Mouse (Mus musculus) mouse trophoblast stem cell (cell line): ENCODE measurements around the gene Nfkb1.

Experiments used
- in situ Hi-C, 2 experiments: fragments of 300-500 bp; cut with MseI, MboI; formaldehyde crosslinking; loops; 2 replicates in 1 of 2; 3 replicates in 1 of 2; pipeline ENCODE4 v1.15.1; 2025

Nfkb1 gene

DNA sequence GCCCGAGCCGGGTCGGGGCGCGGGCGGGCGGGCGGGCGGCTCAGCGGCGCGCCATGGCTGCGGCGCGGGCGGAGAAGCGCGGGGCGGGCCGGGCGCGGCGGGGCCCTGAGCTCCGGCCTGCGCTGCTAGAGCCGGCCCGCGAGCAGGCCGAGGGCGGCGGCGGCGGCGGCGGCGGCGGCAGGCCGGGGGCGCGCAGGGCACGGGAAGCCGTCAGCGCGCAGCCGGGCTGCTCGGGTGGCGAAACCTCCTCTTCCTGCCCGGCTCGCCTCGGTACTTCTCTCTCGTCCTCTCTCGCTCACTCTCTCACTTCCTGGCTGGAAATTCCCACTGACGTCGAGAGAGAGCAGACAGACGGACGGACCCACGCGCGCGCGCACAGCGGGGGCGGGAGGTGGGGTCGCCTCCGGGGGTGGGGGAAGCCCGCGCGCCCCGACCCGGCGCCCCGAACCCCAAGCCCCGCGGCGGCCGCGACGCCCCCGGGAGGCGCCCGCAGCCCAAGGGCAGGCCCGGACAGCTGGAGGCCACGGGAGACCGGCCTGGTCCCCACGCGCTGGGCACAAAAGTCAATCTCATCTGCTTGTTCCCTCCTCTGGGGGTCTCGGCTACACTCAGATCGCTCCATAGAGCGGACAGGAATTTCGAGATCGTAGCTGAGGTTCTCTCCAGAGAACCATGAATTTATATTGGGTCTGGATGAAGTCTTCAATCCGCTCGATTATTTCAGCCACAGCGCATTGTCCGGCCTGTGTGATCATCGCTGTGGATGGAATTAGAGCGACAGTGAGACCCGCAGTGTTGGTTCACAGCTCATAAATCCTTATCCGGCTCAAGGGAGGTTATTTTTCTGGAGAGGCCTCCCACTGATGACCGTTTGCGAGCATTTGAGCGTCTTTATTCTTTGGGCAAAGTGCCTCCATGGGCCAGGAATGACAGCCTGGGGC is at the start of gene Nfkb1:
TSS of gene Nfkb1 (minus strand) at position 357 of the 941 bp plus-strand sequence.
- in situ Hi-C loops: no loop called here

GRCm38 (mm10) chr3:135740711-135741110 is 49.4 kb upstream of the Nfkb1 start:
- in situ Hi-C loops: no loop called here

GRCm38 (mm10) chr3:135734736-135735135 is 43.4 kb upstream of the Nfkb1 start:
- in situ Hi-C loops: no loop called here

- in situ Hi-C loops: no loop called here
Measured at GRCm38 (mm10) chr3:135732747-135733445, 41.5 kb upstream of the Nfkb1 start.

DNA sequence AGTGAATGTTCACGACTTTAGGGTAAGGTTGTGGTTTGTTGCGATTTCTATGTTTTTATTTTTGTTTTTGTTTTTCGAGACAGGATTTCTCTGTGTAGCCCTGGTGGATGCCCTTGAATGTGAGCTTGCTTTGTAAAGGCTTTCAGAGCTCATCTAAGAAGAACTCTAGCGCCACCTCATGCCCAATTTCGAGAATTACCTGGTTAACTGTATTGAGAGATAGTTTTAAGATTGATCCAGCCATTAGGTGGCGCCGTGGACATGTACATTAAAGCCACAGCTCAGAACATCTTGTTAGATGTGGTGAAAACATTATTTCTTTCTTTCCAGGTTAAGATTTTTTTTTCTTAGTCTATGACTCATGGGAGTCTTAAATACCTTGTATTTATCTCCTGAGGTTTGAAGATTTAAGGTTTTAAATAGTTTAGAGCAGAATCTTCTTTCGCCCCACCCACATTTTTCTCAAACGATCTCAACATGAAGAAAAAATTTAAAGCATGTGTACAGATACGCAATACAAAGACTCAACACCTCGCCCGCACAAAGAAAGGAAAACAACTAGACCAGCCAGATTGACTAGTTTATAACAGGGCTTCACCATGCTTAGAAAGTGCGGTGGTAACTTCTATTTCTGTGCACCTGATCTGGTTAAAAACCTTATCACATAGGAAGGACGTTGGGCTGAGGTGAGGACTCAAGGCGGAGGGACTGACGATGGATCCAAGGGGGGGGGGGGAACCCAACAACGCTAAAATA is 40.1 kb upstream of the Nfkb1 start:
- in situ Hi-C loops: no loop called here

- in situ Hi-C loops: no loop called here
Measured at GRCm38 (mm10) chr3:135730790-135731189, 39.4 kb upstream of the Nfkb1 start.

DNA sequence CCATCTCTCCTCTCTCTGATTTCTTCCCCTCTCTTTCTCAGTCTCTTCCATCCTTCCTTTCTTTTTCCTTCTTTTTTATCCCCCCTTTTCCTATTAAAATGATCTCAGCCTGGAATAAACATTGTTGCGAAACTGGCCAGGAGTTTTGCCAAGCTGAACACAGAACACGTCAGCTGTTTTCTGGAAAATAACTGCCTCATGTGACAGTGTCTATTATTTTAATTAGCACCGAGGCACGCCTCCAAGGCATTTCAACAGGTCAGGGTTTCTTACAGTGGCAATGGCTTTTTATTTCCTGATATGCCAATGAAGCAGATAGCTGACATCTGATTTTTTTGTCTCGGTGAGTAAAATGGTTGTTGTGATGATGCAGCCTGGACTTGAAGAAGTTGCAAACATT is 38.2 kb upstream of the Nfkb1 start:
- in situ Hi-C loops: no loop called here

DNA sequence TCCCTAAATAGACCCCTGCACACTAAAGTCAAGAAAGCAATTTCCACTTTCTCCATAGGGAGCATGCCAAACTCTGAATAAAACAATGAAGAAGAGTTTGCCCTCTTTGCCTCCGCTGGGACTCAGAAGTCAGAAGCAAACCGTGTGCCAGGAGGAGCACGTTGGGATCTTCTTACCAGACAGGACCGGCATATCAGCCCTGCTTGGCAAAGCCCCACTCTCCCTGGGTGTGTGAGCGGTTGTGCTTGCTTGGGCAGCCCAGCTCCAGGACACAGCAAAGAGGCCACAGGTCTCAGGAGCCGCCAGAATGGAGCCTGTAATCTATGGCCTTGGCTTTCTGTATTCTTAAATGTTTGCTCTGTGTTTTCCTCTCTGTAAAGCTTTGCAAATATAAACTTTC is 37.6 kb upstream of the Nfkb1 start:
- in situ Hi-C loops: no loop called here

GRCm38 (mm10) chr3:135727339-135727738 is 36.0 kb upstream of the Nfkb1 start:
- in situ Hi-C loops: no loop called here

- in situ Hi-C loops: no loop called here
Measured at GRCm38 (mm10) chr3:135726521-135727275, 35.4 kb upstream of the Nfkb1 start.

- in situ Hi-C loops: no loop called here
Measured at GRCm38 (mm10) chr3:135726023-135726422, 34.7 kb upstream of the Nfkb1 start.

GRCm38 (mm10) chr3:135722104-135722503 is 30.8 kb upstream of the Nfkb1 start:
- in situ Hi-C loops: loop anchor here in 1 of 2 experiments (25.0 kb wide), 1 partner anchor 435 kb away; the partner anchor contains the start of gene Bdh2

DNA sequence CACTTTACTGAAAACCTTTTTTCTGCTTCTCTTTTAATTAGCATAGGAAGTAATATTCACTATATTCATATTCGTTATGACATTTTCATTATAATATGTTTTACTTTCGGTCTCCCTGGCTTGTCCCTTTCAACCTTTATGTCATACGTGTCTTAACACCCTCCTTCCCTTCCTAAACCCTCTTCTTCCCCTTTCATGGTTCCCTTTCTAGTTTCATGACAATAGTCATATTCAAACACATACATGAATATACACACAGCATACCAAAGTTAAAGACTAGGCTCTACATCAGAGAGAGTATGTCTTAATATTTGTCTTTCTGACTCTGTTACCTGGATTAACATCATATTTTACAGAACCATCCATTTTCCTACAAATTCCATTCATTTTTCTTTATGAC is 28.6 kb upstream of the Nfkb1 start:
- in situ Hi-C loops: loop anchor here in 1 of 2 experiments (25.0 kb wide), 1 partner anchor 433 kb away; the partner anchor contains the start of gene Bdh2

- in situ Hi-C loops: loop anchor here in 1 of 2 experiments (25.0 kb wide), 1 partner anchor 432 kb away; the partner anchor contains the start of gene Bdh2
Measured at GRCm38 (mm10) chr3:135719179-135719532, 27.8 kb upstream of the Nfkb1 start.

DNA sequence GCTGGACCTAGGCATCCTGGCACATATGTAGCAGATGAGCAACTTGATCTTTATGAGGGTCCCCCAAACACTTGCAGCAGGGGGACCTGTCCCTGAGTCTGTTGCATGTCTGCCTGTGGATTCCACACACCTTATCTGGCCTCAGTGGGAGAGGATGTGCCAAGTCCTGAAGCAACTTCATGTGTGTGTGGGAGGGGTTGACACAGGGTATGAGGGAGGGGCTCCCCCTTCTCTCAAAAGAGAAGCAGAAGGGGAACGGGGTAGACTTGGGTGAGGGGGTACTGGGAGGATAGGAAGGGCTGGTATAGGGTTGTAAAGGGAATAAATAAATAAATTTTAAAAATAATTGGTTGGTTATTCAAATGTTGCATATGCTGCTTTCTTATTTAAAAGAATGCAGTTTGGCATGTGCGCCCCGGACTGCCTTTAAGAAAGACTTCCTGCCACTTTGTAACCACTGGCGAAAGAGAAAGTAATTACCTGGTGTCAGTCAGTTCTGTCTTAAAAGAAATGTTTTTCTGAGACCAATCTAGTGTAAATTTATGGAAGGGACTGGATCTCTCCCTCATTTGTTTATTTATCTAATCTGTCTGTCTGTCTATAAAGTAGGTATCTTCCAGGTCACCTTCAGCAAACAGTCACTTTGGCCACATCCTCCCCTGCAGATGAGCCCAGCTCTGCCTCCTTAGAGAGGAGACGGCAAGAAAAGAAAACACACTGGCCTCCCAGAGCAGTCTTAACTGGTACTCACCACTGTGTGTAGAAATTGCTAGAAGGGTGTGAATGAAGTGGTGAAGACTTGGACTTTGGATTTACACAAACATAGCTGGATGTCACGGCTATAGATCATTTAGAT is 27.2 kb upstream of the Nfkb1 start:
- in situ Hi-C loops: loop anchor here in 1 of 2 experiments (25.0 kb wide), 1 partner anchor 431 kb away; the partner anchor contains the start of gene Bdh2

GRCm38 (mm10) chr3:135713016-135713950 is 21.9 kb upstream of the Nfkb1 start:
- in situ Hi-C loops: loop anchor here in 1 of 2 experiments (25.0 kb wide), 1 partner anchor 426 kb away; the partner anchor contains the start of gene Bdh2

- in situ Hi-C loops: loop anchor here in 1 of 2 experiments (25.0 kb wide), 1 partner anchor 424 kb away; the partner anchor contains the start of gene Bdh2
Measured at GRCm38 (mm10) chr3:135711613-135712012, 20.3 kb upstream of the Nfkb1 start.

- in situ Hi-C loops: loop anchor here in 1 of 2 experiments (25.0 kb wide), 1 partner anchor 424 kb away; the partner anchor contains the start of gene Bdh2
Measured at GRCm38 (mm10) chr3:135711040-135711570, 19.8 kb upstream of the Nfkb1 start.
